Mouse (Mus musculus) stomach, postnatal 0 days (tissue): ENCODE measurements at regions not wholly inside any gene's neighbourhood (a gene's known extent, or its start where the extent isn't known, plus 50 kb on each side); places are given as distances from the start of the nearest gene placed in this dataset.

Source experiments
- CTCF ChIP-seq: IDR thresholded peaks from 2 replicates; pipeline ENCODE4 v1.5.1; 2016; ENCODE audit warnings: antibody characterized with exemption, low read depth, mild to moderate bottlenecking, moderate library complexity
- EP300 ChIP-seq: optimal IDR thresholded peaks from 2 replicates; pipeline ENCODE3; 2016; ENCODE audit warnings: antibody characterized with exemption

- TF ChIP-seq CTCF: no peak
- TF ChIP-seq EP300: no peak
These were observed 97.3 kb upstream of the Ifne start for GRCm38 (mm10) chr4:88977099-88977888.
